Mouse (Mus musculus) layer of hippocampus, adult 9-11 months (tissue): Measurements from ENCODE around the gene Clybl.

Experiments used
- DNase-seq: peaks from one replicate; pipeline ENCODE4 v3.0.0; 2022

Clybl gene

GRCm38 (mm10) chr14:122181078-122181814 is at the start of gene Clybl:
Gene Clybl (plus strand): TSS chr14:122181704.
- peak; percentile 92 for DNase-seq

- DNase-seq, result no peak
These were observed 45.1 kb upstream of the Clybl start for GRCm38 (mm10) chr14:122136368-122136928.

GRCm38 (mm10) chr14:122137234-122137633 is 44.3 kb upstream of the Clybl start:
- DNase-seq, result no peak

- DNase-seq, result no peak
These were observed 41.4 kb upstream of the Clybl start for GRCm38 (mm10) chr14:122140126-122140525.

GRCm38 (mm10) chr14:122143585-122144269 is 37.8 kb upstream of the Clybl start:
- DNase-seq, result no peak

- DNase-seq, result no peak
These were observed 36.1 kb upstream of the Clybl start for GRCm38 (mm10) chr14:122145374-122145773.

- DNase-seq, result no peak
These were observed 30.9 kb upstream of the Clybl start for GRCm38 (mm10) chr14:122150616-122151015.

- no peak for DNase-seq
These were observed 23.8 kb upstream of the Clybl start for GRCm38 (mm10) chr14:122157738-122158137.

- no peak for DNase-seq
These were observed 20.6 kb upstream of the Clybl start for GRCm38 (mm10) chr14:122160916-122161315.

GRCm38 (mm10) chr14:122168912-122169311 is 12.6 kb upstream of the Clybl start:
- no peak for DNase-seq

GRCm38 (mm10) chr14:122170202-122170781 is 11.2 kb upstream of the Clybl start:
- DNase-seq, result no peak

- no peak for DNase-seq
These were observed 10.5 kb upstream of the Clybl start for GRCm38 (mm10) chr14:122171031-122171430.

GRCm38 (mm10) chr14:122176263-122176798 is 5.2 kb upstream of the Clybl start:
- DNase-seq, result no peak

- no peak for DNase-seq
These were observed 2.2 kb upstream of the Clybl start for GRCm38 (mm10) chr14:122179262-122179661.

GRCm38 (mm10) chr14:122181815-122182157 is 282 bp downstream of the Clybl start:
- DNase-seq, result no peak

GRCm38 (mm10) chr14:122182220-122182619 is 716 bp downstream of the Clybl start:
- DNase-seq, result no peak

GRCm38 (mm10) chr14:122183974-122184373 is 2.5 kb downstream of the Clybl start:
- DNase-seq, result no peak

GRCm38 (mm10) chr14:122188250-122188649 is 6.7 kb downstream of the Clybl start:
- DNase-seq, result no peak

- DNase-seq, result no peak
These were observed 8.4 kb downstream of the Clybl start for GRCm38 (mm10) chr14:122189901-122190300.

GRCm38 (mm10) chr14:122190527-122190926 is 9.0 kb downstream of the Clybl start:
- no peak for DNase-seq

GRCm38 (mm10) chr14:122190941-122191510 is 9.5 kb downstream of the Clybl start:
- DNase-seq, result no peak

GRCm38 (mm10) chr14:122194630-122195029 is 13.1 kb downstream of the Clybl start:
- no peak for DNase-seq

- DNase-seq, result no peak
These were observed 15.3 kb downstream of the Clybl start for GRCm38 (mm10) chr14:122196851-122197250.
